Mouse (Mus musculus) forebrain, embryonic 13.5 days (tissue): Measurements from ENCODE around the gene Dcps. TPM values are rescaled to one million over a fixed set of nuclear protein-coding genes. Genes with fewer than 3 reads are reported as not detected.

Experiments
- ATAC-seq: fragments of 200-750 bp; cut with Nextera tagmentation; 2 replicates; pipeline ENCODE4 v1.8.0; 2017
- H3K27ac ChIP-seq: fragments of 300-500 bp; sonication (generic); 2 replicates; pipeline ENCODE4 v1.5.1; 2015; ENCODE audit warnings: inconsistent platforms, mild to moderate bottlenecking, moderate library complexity
- H3K27me3 ChIP-seq: fragments of 300-500 bp; sonication (generic); 2 replicates; pipeline ENCODE4 v1.6.1; 2015; ENCODE audit warnings: mild to moderate bottlenecking, inconsistent platforms
- H3K36me3 ChIP-seq: fragments of 300-500 bp; sonication (generic); 2 replicates; pipeline ENCODE4 v1.6.1; 2015; ENCODE audit warnings: mild to moderate bottlenecking, inconsistent platforms; ENCODE audit not compliant: poor library complexity, severe bottlenecking
- H3K4me1 ChIP-seq: fragments of 300-500 bp; sonication (generic); 2 replicates; pipeline ENCODE4 v1.6.1; 2015; ENCODE audit warnings: inconsistent platforms
- H3K4me2 ChIP-seq: fragments of 300-500 bp; sonication (generic); 2 replicates; pipeline ENCODE4 v1.6.1; 2015; ENCODE audit warnings: inconsistent platforms, mild to moderate bottlenecking, moderate library complexity
- H3K4me3 ChIP-seq: fragments of 300-500 bp; sonication (generic); 2 replicates; pipeline ENCODE4 v1.5.1; 2015; ENCODE audit warnings: mild to moderate bottlenecking, inconsistent platforms
- H3K9ac ChIP-seq: fragments of 300-500 bp; sonication (generic); 2 replicates; pipeline ENCODE4 v1.6.1; 2015; ENCODE audit warnings: mild to moderate bottlenecking, inconsistent platforms
- H3K9me3 ChIP-seq: fragments of 300-500 bp; sonication (generic); replicated peaks from 2 replicates; pipeline ENCODE4 v1.6.1; 2016; ENCODE audit warnings: inconsistent platforms
- WGBS: fragments of 180-500 bp; shearing (Covaris S2); methylation state at CpG from one replicate; pipeline ENCODE4 v1.1.7; 2015; 5-methylcytosine and 5-hydroxymethylcytosine counted together
- polyA plus RNA-seq: library from polyadenylated mRNA; unstranded; fragments of >200 nt; fragmentation: Nextera tagmentation; extraction: Ambion mirVana; gene quantifications from 2 replicates; pipeline ENCODE4 v1.2.1, GENCODE M21; 2015

Dcps gene
- polyA plus RNA-seq, 1 experiment from 2014 or later: 94.4 TPM

- Histone ChIP-seq H3K4me3 (no peak overlapping the region), H3K9me3 (no peaks in the 10 kb centered on the region), H3K4me1 (no peaks in the 10 kb centered on the region), H3K4me2 (no peak overlapping the region), H3K36me3 (no peaks in the 10 kb centered on the region), H3K9ac (no peak overlapping the region), H3K27ac (no peak overlapping the region), H3K27me3 (no peaks in the 10 kb centered on the region)
- ATAC-seq: no peak
- WGBS: 97% methylated on average over 1 of the region's 1 CpGs
Observed at GRCm38 (mm10) chr9:35095726-35096125, 80.1 kb downstream of the Dcps start.

- H3K9ac ChIP-seq: no peak overlapping the region
- no peaks in the 10 kb centered on the region for H3K27me3 ChIP-seq
- no peak overlapping the region for H3K4me3 ChIP-seq
- H3K4me2 ChIP-seq: no peak overlapping the region
- no peak overlapping the region for H3K27ac ChIP-seq
- ATAC-seq: no peak
- H3K4me1 ChIP-seq: no peaks in the 10 kb centered on the region
- WGBS: 89% methylated on average over 3 of the region's 3 CpGs
- H3K9me3 ChIP-seq: no peaks in the 10 kb centered on the region
- no peaks in the 10 kb centered on the region for H3K36me3 ChIP-seq
Observed at GRCm38 (mm10) chr9:35093350-35093749, 82.5 kb downstream of the Dcps start.

- Histone ChIP-seq H3K36me3 (no peaks in the 10 kb centered on the region), H3K4me2 (no peak overlapping the region), H3K9ac (no peak overlapping the region), H3K27ac (no peak overlapping the region), H3K9me3 (no peaks in the 10 kb centered on the region), H3K27me3 (no peaks in the 10 kb centered on the region), H3K4me1 (no peaks in the 10 kb centered on the region), H3K4me3 (no peak overlapping the region)
- ATAC-seq: no peak
- WGBS: 95% methylated on average over 2 of the region's 2 CpGs
Observed at GRCm38 (mm10) chr9:35092904-35093303, 83.0 kb downstream of the Dcps start.

Other genes starting within 250 kb of the Dcps start
- 10.3 and 10.8 TPM in 2 replicates for gene St3gal4, start 56.8 kb downstream of the Dcps start, polyA plus RNA-seq
- gene Srpr, start 24.1 kb upstream of the Dcps start, polyA plus RNA-seq: 57.6 and 66.5 TPM in 2 replicates
- gene Tirap, start 24.2 kb upstream of the Dcps start, polyA plus RNA-seq: 6.1 and 7.8 TPM in 2 replicates
- 42.1 and 46.9 TPM in 2 replicates for gene Foxred1, start 35.0 kb upstream of the Dcps start, polyA plus RNA-seq
- 88.5 and 88.8 TPM in 2 replicates for gene Fam118b, start 91.7 kb upstream of the Dcps start, polyA plus RNA-seq
- 22.0 and 23.5 TPM in 2 replicates for gene Rpusd4, start 91.8 kb upstream of the Dcps start, polyA plus RNA-seq
- gene Cdon, start 245.1 kb upstream of the Dcps start, polyA plus RNA-seq: 20.7 and 22.1 TPM in 2 replicates